Mouse (Mus musculus): ENCODE results near the gene Aph1a. TPM values are rescaled to one million over a fixed set of nuclear protein-coding genes. Genes with fewer than 3 reads are reported as not detected.
"Not testable (repeated sequence)": the region's sequence is repeated elsewhere in the genome, so short reads cannot be mapped to it uniquely, and the experiment has no call there.

Gene Aph1a
- 34.3 and 35.1 TPM in 2 replicates for polyA plus RNA-seq (2014; fragmentation: Nextera tagmentation; extraction: Ambion mirVana)

- not testable (repeated sequence) for H3K27me3 ChIP-seq (replicated peaks; ENCODE audit: control insufficient read depth, insufficient read depth, low read length); H3K9me3 ChIP-seq (ENCODE audit: control insufficient read depth, low read length); H3K36me3 ChIP-seq (ENCODE audit: control insufficient read depth, insufficient read depth, low read length)
- peak; percentile 92 for DNase-seq (ENCODE audit: low spot score)
- H3K4me2 ChIP-seq: peak within 1 kb of the TSS; percentile 90
- ATAC-seq (replicated peaks; ENCODE audit: low FRiP score): peak; percentile 98
- peak within 1 kb of the TSS; percentile 66 for H3K4me3 ChIP-seq (ENCODE audit: low read depth, low read length)
- H3K4me1 ChIP-seq (replicated peaks; ENCODE audit: control insufficient read depth, insufficient read depth, low read length): peaks cover 23% of the 10 kb centered on the region
- under 1% methylated on average over 25 of the region's 43 CpGs for WGBS
- H3K27ac ChIP-seq (ENCODE audit: low read depth, low read length): peak within 1 kb of the TSS; percentile 65
- H3K9ac ChIP-seq (ENCODE audit: low read depth, low read length): peak within 1 kb of the TSS; percentile 75
Measured at GRCm38 (mm10) chr3:95893606-95894316, at the start of gene Aph1a. Aph1a (plus strand) TSS chr3:95893969.

GRCm38 (mm10) chr3:95850611-95851010 lies 43.2 kb upstream of the Aph1a start:
- peaks cover 52% of the 10 kb centered on the region for H3K36me3 ChIP-seq (ENCODE audit: control insufficient read depth, insufficient read depth, low read length)
- H3K27ac ChIP-seq (ENCODE audit: low read depth, low read length): 0 out of 2 replicates have a peak overlapping the region, but pooled peaks have one; percentile 5
- H3K9ac ChIP-seq (ENCODE audit: low read depth, low read length): no peak overlapping the region
- H3K4me1 ChIP-seq (replicated peaks; ENCODE audit: control insufficient read depth, insufficient read depth, low read length): peaks cover 18% of the 10 kb centered on the region; the same call in 1 of the 2 replicates
- 51% methylated on average over 4 of the region's 4 CpGs for WGBS
- no peaks in the 10 kb centered on the region for H3K9me3 ChIP-seq (ENCODE audit: control insufficient read depth, low read length)
- peak overlapping the region; percentile 41 for H3K4me2 ChIP-seq
- ATAC-seq (replicated peaks; ENCODE audit: low FRiP score) (peak; percentile 62; the same call in 1 of the 2 replicates), DNase-seq (ENCODE audit: low spot score) (no peak)
- no peak overlapping the region for H3K4me3 ChIP-seq (ENCODE audit: low read depth, low read length)
- H3K27me3 ChIP-seq (replicated peaks; ENCODE audit: control insufficient read depth, insufficient read depth, low read length): no peaks in the 10 kb centered on the region

DNA sequence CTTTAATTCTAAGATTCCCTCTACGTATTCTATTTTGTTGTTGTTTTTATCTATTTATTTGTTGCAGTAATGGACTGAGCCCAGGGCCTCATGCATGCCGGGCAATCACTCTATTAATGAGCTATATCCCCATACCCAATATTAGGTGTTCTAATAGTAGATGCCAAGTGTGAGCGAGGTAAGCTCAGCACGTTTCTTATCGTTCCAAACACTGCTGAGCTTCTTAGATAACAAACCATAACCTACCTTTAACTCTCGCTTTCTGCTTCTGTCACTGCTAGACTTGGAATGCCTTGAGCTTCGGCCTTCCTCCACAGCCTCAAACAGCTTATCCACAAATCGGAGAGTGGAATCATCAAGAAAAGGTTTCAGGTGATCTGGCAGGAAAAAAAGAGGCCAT lies 42.5 kb upstream of the Aph1a start:
- H3K4me2 ChIP-seq: peak overlapping the region; percentile 41; the same call in 1 of the 2 replicates
- no peak for DNase-seq (ENCODE audit: low spot score)
- no peaks in the 10 kb centered on the region for H3K9me3 ChIP-seq (ENCODE audit: control insufficient read depth, low read length)
- no peak overlapping the region for H3K9ac ChIP-seq (ENCODE audit: low read depth, low read length)
- H3K36me3 ChIP-seq (ENCODE audit: control insufficient read depth, insufficient read depth, low read length): peaks cover 48% of the 10 kb centered on the region
- no peaks in the 10 kb centered on the region for H3K27me3 ChIP-seq (replicated peaks; ENCODE audit: control insufficient read depth, insufficient read depth, low read length)
- WGBS: 70% methylated on average over 8 of the region's 8 CpGs
- H3K4me1 ChIP-seq (replicated peaks; ENCODE audit: control insufficient read depth, insufficient read depth, low read length): peaks cover 18% of the 10 kb centered on the region; the same call in 1 of the 2 replicates
- H3K27ac ChIP-seq (ENCODE audit: low read depth, low read length): 0 out of 2 replicates have a peak overlapping the region, but pooled peaks have one; percentile 5
- H3K4me3 ChIP-seq (ENCODE audit: low read depth, low read length): no peak overlapping the region
- no peak for ATAC-seq (replicated peaks; ENCODE audit: low FRiP score)

- DNase-seq (ENCODE audit: low spot score) (peak; percentile 92), ATAC-seq (replicated peaks; ENCODE audit: low FRiP score) (peak; percentile 96)
- Histone ChIP-seq H3K4me2 (peak within 1 kb of the TSS; percentile 87), H3K9me3 (ENCODE audit: control insufficient read depth, low read length) (no peaks in the 10 kb centered on the region), H3K27me3 (replicated peaks; ENCODE audit: control insufficient read depth, insufficient read depth, low read length) (no peaks in the 10 kb centered on the region), H3K4me1 (replicated peaks; ENCODE audit: control insufficient read depth, insufficient read depth, low read length) (peaks cover 18% of the 10 kb centered on the region; the same call in 1 of the 2 replicates), H3K4me3 (ENCODE audit: low read depth, low read length) (peak within 1 kb of the TSS; percentile 92), H3K27ac (ENCODE audit: low read depth, low read length) (peak within 1 kb of the TSS; percentile 38), H3K36me3 (ENCODE audit: control insufficient read depth, insufficient read depth, low read length) (peaks cover 15% of the 10 kb centered on the region), H3K9ac (ENCODE audit: low read depth, low read length) (peak within 1 kb of the TSS; percentile 94)
- under 1% methylated on average over 56 of the region's 56 CpGs for WGBS
Measured at GRCm38 (mm10) chr3:95855502-95856089, 38.2 kb upstream of the Aph1a start, which contains the start of gene Prpf3. Prpf3 (minus strand) TSS chr3:95855885.

DNA sequence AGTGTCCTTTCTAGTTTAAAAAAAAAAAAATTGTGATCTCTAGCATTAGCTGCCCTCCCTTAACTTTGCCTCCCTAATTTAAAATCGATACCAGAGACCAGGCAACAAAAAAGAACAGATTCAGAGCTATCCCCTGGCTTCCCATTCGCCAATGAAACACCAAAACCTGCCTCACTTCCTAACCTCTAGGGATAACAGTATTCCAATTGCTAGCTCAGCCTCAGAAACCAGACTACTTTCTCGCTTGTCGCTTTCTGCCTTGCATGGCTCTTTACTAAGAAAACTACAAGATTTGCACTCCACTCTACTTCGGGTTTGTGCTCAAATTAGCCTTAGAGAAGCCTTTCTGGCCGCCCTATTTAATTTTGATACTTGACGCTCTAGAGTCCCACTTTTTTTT lies 37.7 kb upstream of the Aph1a start:
- Histone ChIP-seq H3K9ac (ENCODE audit: low read depth, low read length) (peak overlapping the region; percentile 94), H3K4me1 (replicated peaks; ENCODE audit: control insufficient read depth, insufficient read depth, low read length) (peaks cover 16% of the 10 kb centered on the region; the same call in 1 of the 2 replicates), H3K36me3 (ENCODE audit: control insufficient read depth, insufficient read depth, low read length) (peaks cover 15% of the 10 kb centered on the region), H3K27ac (ENCODE audit: low read depth, low read length) (peak overlapping the region; percentile 38), H3K4me3 (ENCODE audit: low read depth, low read length) (peak overlapping the region; percentile 92), H3K27me3 (replicated peaks; ENCODE audit: control insufficient read depth, insufficient read depth, low read length) (no peaks in the 10 kb centered on the region), H3K9me3 (ENCODE audit: control insufficient read depth, low read length) (no peaks in the 10 kb centered on the region), H3K4me2 (peak overlapping the region; percentile 87)
- WGBS: 31% methylated on average over 7 of the region's 7 CpGs
- DNase-seq (ENCODE audit: low spot score) (no peak), ATAC-seq (replicated peaks; ENCODE audit: low FRiP score) (no peak)

DNA sequence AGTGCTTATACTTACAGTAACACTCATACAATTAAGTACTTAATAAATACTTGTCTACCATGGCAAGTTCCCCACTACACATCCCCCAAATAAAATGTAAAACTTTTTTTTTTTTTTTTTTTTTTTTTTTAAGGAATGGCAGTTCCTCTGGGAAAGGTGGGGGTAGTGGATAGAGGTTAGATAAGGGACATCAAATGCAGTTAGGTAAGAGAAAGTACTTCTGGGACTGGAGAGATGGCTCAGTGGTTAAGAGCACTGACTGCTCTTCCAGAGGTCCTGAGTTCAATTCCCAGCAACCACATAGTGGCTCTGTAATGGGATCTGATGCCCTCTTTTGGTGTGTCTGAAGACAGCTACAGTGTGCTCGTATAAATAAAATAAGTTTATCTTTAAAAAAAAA lies 36.7 kb upstream of the Aph1a start:
- not testable (repeated sequence) for H3K4me2 ChIP-seq; H3K27me3 ChIP-seq (replicated peaks; ENCODE audit: control insufficient read depth, insufficient read depth, low read length); ATAC-seq (replicated peaks; ENCODE audit: low FRiP score); H3K9ac ChIP-seq (ENCODE audit: low read depth, low read length); H3K27ac ChIP-seq (ENCODE audit: low read depth, low read length); H3K9me3 ChIP-seq (ENCODE audit: control insufficient read depth, low read length); H3K4me3 ChIP-seq (ENCODE audit: low read depth, low read length); DNase-seq (ENCODE audit: low spot score)
- peaks cover 10% of the 10 kb centered on the region for H3K36me3 ChIP-seq (ENCODE audit: control insufficient read depth, insufficient read depth, low read length)
- peaks cover 11% of the 10 kb centered on the region; the same call in 1 of the 2 replicates for H3K4me1 ChIP-seq (replicated peaks; ENCODE audit: control insufficient read depth, insufficient read depth, low read length)
- WGBS: 96% methylated on average over 1 of the region's 1 CpGs

GRCm38 (mm10) chr3:95858278-95858677 lies 35.5 kb upstream of the Aph1a start:
- not testable (repeated sequence) for H3K4me1 ChIP-seq (replicated peaks; ENCODE audit: control insufficient read depth, insufficient read depth, low read length); H3K27me3 ChIP-seq (replicated peaks; ENCODE audit: control insufficient read depth, insufficient read depth, low read length); H3K9ac ChIP-seq (ENCODE audit: low read depth, low read length); H3K27ac ChIP-seq (ENCODE audit: low read depth, low read length); H3K4me2 ChIP-seq; DNase-seq (ENCODE audit: low spot score); H3K4me3 ChIP-seq (ENCODE audit: low read depth, low read length); ATAC-seq (replicated peaks; ENCODE audit: low FRiP score); H3K36me3 ChIP-seq (ENCODE audit: control insufficient read depth, insufficient read depth, low read length); H3K9me3 ChIP-seq (ENCODE audit: control insufficient read depth, low read length)
- 74% methylated on average over 3 of the region's 3 CpGs for whole genome bisulfite sequencing

DNA sequence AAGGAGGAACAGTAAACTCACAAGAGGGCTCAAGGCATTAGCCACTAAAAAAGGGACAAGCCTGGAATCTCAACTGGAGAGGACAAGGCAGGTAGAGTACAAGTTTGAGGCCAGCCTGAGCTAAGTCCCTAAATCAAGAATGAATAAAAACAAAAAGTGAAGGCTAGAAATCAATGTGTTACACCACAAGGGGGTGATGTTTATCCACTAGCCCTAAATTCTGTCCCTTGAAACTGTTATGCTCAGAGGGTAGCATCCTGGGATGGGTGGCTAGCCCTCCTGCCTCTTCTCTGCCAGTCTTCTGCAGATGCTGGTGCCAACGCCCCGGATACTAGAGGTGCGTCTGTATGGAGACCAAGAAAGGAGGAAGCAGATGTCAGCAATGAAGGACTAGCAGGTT lies 33.4 kb upstream of the Aph1a start:
- Histone ChIP-seq H3K4me3 (ENCODE audit: low read depth, low read length) (no peak overlapping the region), H3K27ac (ENCODE audit: low read depth, low read length) (no peak overlapping the region), H3K27me3 (replicated peaks; ENCODE audit: control insufficient read depth, insufficient read depth, low read length) (no peaks in the 10 kb centered on the region), H3K4me1 (replicated peaks; ENCODE audit: control insufficient read depth, insufficient read depth, low read length) (no peaks in the 10 kb centered on the region), H3K9me3 (ENCODE audit: control insufficient read depth, low read length) (no peaks in the 10 kb centered on the region), H3K9ac (ENCODE audit: low read depth, low read length) (0 out of 2 replicates have a peak overlapping the region, but pooled peaks have one; percentile 25), H3K4me2 (no peak overlapping the region), H3K36me3 (ENCODE audit: control insufficient read depth, insufficient read depth, low read length) (peaks cover 9% of the 10 kb centered on the region)
- WGBS: 82% methylated on average over 3 of the region's 3 CpGs
- ATAC-seq (replicated peaks; ENCODE audit: low FRiP score) (no peak), DNase-seq (ENCODE audit: low spot score) (no peak)
